Mouse (Mus musculus): ENCODE data around the gene Ak8.

DNA sequence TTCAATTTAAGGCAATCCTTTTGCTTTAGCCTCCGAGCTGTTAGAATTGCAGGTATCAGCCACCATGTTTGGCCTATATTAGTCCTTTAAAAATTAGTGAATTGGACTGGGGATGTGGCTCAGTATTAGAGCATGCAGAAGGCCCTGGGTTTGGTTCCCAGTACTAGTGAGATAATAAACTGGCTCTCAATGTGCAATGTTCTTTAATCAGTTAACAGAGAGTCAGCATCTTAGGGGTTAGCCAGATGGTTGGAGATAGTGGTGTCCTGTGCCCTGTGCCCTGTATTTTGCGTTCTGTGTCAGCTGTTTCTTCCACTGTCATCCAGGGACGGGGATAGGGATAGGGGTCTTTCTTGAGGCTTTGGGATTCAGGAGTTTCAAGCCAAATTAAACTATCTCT lies 37.1 kb upstream of the Ak8 start:
- TF ChIP-seq CTCF (IDR thresholded peaks at IDR 0.05; ENCODE audit: borderline replicate concordance, extremely low read depth, insufficient read depth, insufficient read length) (no peak), POLR2A (IDR thresholded peaks at IDR 0.05; ENCODE audit: borderline replicate concordance, extremely low read depth, insufficient read depth, insufficient read length, poor library complexity, severe bottlenecking) (no peak)
